Mouse (Mus musculus) urinary bladder, adult 2 months (tissue): ENCODE measurements at regions not wholly inside any gene's neighbourhood (a gene's known extent, or its start where the extent isn't known, plus 50 kb on each side); places are given as distances from the start of the nearest gene placed in this dataset.

Experiments used
- DNase-seq: peaks from one replicate; pipeline ENCODE4 v3.0.0; 2022; ENCODE audit warnings: low spot score

GRCm38 (mm10) chr12:106871481-106871880, 617.0 kb upstream of the 3110018I06Rik start:
- no peak for DNase-seq

DNA sequence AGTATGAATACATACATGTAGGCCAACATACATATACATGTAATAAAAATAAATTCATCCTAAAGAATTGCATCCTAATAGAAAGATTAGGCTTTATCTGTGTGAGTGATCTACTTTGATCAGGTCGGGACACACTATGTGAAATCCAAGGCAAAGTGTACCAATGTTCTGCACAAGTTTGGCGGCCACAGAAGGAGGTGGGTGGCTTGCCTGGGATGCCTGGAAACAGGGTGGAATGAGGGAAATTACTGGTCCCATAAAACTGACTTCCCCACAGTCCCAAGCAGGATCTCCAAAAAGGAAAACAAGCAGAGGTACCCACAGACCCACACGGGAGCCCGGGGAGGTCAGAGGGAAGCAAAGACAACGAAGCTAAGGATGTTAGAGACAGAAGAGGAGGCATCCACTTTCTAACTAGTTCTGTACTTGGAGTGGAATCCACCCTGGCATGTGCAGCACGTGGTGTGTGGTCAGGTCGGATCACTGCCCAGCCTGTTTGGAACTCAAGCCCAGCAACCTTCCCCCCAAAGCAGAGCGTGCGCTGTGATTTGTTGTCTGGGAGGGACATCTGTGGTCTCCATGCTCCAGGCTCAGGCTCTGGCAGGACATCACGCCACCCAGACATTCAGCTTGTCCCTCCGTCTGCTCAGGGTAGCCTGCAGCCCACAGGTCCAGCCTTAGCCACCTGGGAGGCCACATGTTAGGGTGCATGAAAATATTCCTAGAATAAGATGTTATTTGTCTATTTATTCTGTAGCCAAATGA, 615.3 kb upstream of the 3110018I06Rik start:
- DNase-seq, result no peak

DNA sequence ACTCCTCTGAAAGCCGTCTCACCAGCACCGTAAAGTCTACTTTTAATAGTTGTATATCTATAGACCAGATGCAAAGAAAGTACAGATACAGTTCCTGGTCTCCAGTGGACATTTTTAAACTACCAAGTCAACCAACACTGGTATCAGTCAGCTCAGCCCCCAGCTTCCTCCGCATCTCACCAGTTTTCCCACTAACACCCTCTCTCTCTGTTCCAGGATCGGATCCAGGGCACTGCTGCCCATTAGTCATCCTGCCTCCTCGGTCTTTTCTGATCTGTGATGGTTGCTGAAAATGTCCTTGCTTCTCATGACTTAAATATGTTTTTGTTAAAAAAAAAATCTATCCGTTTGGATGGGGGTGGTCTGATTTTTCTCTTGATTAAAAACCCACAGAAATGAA, 598.1 kb upstream of the 3110018I06Rik start:
- no peak for DNase-seq

DNA sequence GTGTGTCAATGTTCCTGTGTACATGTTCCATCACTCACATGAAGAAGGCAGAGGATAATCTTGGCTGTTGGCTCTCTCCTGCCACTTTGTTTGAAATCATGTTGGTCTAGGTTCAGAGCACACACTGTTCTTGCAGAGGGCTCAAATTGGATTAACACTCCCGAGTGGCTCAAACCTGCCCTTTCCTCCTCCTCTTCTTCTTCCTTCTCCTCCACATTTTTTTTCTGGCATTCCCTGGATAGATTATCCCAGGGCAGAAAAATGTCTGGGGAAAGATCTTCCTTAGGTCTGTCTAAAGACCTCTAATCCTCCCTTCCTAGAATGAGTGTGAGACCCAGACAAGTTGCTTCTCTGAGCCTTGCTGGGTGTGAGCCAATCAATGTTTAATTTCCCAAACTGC, 594.4 kb upstream of the 3110018I06Rik start:
- no peak for DNase-seq

- DNase-seq, result no peak
Measured at GRCm38 (mm10) chr12:106904202-106904601, 584.2 kb upstream of the 3110018I06Rik start.

DNA sequence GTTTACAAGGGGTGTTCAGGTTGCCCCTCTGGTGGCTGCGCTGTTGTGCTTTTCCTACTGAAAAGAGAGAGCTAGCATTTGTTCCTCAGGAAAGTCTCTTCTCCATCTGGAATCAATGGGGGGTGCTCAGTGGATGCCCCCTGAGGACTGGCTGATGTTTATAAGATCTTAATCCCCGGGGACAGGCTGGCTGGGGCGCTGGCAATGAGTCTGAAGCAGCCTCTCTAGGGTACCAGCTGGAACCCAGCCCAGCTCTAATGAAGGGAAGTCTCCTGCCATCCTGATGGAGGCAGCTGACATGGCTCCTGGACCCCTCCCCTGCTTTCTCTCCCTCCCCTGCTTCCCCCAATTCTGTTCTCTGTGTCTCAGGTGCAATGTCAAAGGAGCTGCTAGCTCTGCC, 575.6 kb upstream of the 3110018I06Rik start:
- DNase-seq, result no peak

- DNase-seq, result no peak
Measured at GRCm38 (mm10) chr12:106922571-106922991, 565.9 kb upstream of the 3110018I06Rik start.

DNA sequence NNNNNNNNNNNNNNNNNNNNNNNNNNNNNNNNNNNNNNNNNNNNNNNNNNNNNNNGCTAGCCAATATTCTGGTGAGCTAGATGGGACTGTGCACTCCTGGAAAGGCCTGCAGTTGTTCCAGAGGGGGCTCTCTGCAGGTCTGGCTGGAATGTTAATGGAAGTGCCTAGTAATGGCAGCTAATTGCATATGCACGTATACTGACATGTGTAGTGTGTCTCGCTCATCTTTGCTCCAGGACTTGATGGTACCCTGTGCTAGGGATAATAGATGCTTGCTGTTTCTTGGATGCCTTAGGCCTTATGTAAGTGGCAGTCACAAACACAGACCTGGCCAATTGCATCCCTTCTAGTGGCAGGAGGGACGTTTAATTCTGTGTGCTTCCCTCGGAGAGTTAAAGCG, 560.0 kb upstream of the 3110018I06Rik start:
- no peak for DNase-seq

DNA sequence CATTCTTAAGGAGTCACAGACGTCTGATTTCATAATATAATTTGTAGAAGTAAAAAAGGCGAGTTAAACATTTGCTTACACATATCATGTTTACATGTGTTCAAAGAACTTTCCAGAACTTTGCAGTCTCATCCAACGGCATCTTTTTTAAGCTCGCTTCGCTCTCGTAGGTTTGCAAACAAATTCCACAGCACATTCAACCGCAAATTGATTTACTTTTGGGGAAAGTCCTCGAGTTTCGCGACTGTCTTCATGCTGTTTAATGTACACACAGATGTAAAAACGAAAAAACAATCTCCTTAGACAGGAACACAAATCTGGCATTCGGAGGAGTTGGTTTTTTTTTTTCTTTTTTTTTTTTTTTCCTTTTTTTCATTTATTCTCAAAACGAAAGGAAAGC, 559.3 kb upstream of the 3110018I06Rik start:
- DNase-seq, result no peak

DNA sequence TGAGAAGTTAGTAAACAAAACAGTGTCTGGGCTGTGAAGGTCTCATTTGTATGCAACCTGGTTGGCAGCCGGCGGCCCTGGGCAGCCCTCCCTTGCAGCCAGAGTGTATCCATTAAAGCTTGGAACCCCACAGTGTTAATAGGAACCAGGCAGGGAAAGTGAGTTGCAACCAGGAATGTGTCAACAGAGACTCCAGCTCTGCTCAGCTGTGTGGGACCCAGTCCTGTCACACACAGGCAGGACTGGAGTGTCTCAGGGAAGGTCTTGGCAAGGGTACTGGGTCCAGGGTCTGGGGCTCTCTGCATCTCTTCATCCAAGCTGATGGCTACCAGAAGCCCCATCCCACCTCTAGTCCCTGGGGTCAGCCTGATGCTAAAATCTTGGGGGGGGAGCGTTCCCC, 556.8 kb upstream of the 3110018I06Rik start:
- DNase-seq, result no peak

DNA sequence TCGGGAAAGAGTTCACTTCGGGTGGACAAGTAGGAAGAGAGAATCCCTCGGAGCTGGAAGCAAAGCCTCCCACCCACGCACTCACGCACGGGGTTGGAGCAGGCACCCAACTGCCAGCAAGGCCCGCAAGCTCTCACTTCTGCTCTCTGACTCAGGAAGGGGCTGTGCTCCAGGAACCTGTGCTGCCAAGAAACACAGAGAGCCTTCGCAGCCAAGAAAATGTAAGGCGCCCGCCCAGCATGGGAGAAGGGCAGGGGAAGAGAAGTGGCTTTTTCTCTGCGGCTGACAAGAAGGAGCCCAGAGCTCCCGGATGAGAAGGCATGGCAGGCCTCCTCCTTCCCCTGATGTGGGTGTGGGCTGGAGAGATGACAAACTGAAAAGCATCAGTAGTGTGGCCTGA, 549.1 kb upstream of the 3110018I06Rik start:
- DNase-seq, result peak; percentile 25

DNA sequence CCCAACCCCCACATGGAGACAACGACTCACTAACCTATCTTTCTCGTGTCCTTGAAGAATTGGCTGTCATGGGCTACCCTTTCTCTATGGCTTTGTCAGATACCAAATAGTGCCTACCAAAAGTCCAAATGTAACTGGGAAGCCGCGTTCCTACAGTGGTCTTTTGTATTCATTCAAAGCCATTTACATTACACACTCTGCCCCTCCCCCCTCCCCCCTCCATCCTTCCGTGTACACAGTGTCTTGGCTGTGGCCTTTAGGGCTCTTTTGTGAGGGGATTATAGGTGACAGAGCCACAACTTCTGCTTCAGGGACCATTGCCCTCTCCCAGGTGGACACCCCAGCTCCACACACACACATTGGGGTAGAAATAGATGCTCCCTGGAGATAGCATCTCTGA, 544.6 kb upstream of the 3110018I06Rik start:
- no peak for DNase-seq

GRCm38 (mm10) chr12:106952621-106953020, 535.8 kb upstream of the 3110018I06Rik start:
- DNase-seq, result no peak

DNA sequence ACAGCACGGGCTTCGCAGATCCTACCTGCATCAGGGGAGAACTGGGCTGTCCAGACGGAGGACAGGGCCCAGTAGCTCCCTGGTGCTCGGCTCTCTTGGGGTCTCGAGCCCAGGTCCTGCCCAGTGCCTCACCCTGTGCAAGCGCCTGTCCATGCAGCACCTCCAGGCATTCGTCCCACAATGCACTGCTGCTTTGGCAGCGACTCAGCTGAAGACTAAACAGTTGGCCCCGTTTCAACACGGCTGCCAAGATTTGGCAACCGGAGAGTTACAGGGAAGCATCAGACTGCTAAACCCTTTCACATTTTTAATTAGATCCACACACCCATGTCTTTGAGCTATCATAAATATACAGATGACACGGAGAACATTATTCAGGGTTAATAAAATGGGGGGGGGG, 532.7 kb upstream of the 3110018I06Rik start:
- DNase-seq, result no peak

DNA sequence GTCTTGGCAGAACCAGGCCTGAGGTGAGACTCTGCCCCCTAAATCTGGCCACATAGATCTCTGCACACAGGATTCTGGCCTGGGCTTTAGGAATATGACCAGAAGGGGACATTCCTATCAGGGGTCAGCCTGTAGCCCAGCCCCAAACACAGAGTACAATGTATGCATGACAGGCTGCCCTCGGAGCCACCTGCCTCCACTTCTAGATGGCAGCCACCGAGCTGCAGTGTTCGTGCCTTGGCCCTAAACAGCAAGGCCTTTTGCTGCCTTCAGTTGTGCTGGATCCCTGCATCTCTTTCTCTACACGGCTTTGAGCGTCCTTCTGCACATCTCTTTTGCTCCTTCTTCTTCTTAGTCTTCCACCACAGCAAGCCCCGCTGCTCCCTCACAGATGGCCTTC, 532.2 kb upstream of the 3110018I06Rik start:
- DNase-seq, result no peak

DNA sequence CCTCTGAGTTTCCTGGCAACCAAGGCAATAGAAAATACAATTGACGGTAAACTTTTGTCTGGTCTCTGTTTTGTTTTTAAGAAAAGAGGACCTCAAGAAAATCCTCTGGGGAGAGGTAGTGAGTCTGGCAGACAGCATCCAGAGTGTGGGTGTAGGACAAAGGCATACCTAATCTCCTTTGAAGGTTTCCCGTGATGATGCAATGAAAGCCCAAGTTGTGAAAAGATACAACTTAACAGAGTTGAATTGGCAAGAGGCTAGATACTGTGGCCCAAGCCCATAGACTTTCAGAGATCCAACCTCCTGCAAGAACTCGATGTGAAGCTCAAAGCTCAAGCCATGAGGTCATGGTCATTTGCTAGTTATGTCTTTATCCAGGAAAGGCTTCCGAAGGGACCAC, 526.4 kb upstream of the 3110018I06Rik start:
- no peak for DNase-seq

DNA sequence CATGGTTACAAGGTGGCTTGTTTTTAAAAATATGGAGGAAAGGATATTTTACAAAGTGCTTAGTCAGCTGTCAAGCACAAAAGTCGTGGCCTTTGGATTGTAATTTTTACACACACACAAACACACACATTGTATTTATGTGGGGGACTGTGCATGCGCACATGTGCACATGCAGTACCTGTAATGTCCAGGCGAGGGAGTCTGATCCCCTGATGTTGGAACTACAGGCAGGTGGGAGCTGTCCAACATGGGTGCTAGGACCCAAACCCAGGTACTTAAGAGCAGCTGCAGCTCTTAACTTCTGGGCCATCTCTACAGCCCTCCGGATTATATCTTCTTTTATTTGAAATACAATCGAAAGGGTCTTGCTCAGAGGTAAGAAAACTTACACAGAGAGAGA, 524.7 kb upstream of the 3110018I06Rik start:
- no peak for DNase-seq

DNA sequence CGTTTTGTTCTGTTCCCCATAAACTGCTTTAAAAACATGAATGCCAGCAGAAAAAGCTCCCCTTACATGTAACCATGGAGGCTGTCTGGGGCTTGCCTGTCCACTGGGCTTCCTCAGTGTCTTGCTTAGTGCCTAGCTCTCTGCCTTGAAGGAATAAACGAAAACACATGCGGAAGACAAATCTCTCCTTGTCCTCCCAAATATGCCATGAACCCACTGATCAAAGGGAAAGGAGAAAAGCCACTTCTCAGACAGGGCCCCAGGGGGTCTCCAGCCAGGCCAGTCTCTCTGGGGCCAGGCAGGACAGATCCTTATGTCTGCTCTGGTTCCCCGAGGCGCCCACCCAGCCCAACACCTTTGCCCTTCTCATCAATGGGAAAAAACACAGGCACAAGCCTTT, 518.6 kb upstream of the 3110018I06Rik start:
- no peak for DNase-seq

- no peak for DNase-seq
Measured at GRCm38 (mm10) chr12:106992421-106992820, 496.0 kb upstream of the 3110018I06Rik start.

GRCm38 (mm10) chr12:106993011-106993410, 495.4 kb upstream of the 3110018I06Rik start:
- no peak for DNase-seq

GRCm38 (mm10) chr12:107010995-107011786, 477.2 kb upstream of the 3110018I06Rik start:
- DNase-seq, result no peak

DNA sequence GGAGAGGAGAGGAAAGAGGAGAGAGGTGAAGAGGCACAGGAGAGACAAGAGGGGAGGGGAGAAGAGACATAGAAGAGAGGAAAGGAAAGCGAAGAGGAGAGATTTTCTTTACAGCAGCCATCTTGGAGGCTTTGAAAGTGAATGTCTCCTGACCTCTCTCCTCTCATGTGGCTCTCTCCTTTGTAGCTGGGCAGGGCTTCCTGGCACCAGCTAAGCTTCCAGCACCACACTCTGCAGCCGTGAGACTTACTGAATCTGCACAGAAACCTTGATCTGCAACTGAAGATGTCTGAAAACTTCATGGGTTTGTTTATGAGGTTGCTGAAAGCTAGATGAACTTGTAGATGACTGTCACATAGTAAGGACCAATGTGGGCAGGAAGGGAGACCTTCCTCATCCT, 471.6 kb upstream of the 3110018I06Rik start:
- DNase-seq, result no peak

- no peak for DNase-seq
Measured at GRCm38 (mm10) chr12:107021806-107022205, 466.6 kb upstream of the 3110018I06Rik start.
